Mouse (Mus musculus): ENCODE data around the gene Zcchc10.
A peak's percentile ranks its signal among the peaks of the same experiment; 100 is the strongest.
"Not testable (repeated sequence)": the region's sequence is repeated elsewhere in the genome, so short reads cannot be mapped to it uniquely, and the experiment has no call there.

Gene Zcchc10

GRCm38 (mm10) chr11:53324512-53324968, at the start of gene Zcchc10:
TSS of gene Zcchc10 (plus strand) at chr11:53324679.
- DNase-seq: peak; percentile 92

- DNase-seq: no peak
These were observed 49.1 kb upstream of the Zcchc10 start for GRCm38 (mm10) chr11:53275358-53275757.

- DNase-seq: no peak
These were observed 46.1 kb upstream of the Zcchc10 start for GRCm38 (mm10) chr11:53278411-53278810.

- no peak for DNase-seq
These were observed 38.6 kb upstream of the Zcchc10 start for GRCm38 (mm10) chr11:53285885-53286284.

GRCm38 (mm10) chr11:53290187-53290586, 34.3 kb upstream of the Zcchc10 start:
- DNase-seq: not testable (repeated sequence)

- DNase-seq: no peak
These were observed 33.6 kb upstream of the Zcchc10 start for GRCm38 (mm10) chr11:53290871-53291270.

GRCm38 (mm10) chr11:53294441-53294840, 30.0 kb upstream of the Zcchc10 start:
- DNase-seq: no peak

- DNase-seq: no peak
These were observed 27.6 kb upstream of the Zcchc10 start for GRCm38 (mm10) chr11:53296880-53297279.

- peak; percentile 47 for DNase-seq
These were observed 26.3 kb upstream of the Zcchc10 start for GRCm38 (mm10) chr11:53297947-53298860.

- DNase-seq: peak; percentile 82
These were observed 24.7 kb upstream of the Zcchc10 start for GRCm38 (mm10) chr11:53299551-53300329.

- peak; percentile 98 for DNase-seq
These were observed 23.9 kb upstream of the Zcchc10 start, which contains the start of gene Hspa4 for GRCm38 (mm10) chr11:53300330-53301166. TSS of gene Hspa4 (minus strand) at chr11:53300457.

- no peak for DNase-seq
These were observed 23.3 kb upstream of the Zcchc10 start for GRCm38 (mm10) chr11:53301167-53301515.

- no peak for DNase-seq
These were observed 20.2 kb upstream of the Zcchc10 start for GRCm38 (mm10) chr11:53304044-53304840.

- no peak for DNase-seq
These were observed 17.5 kb upstream of the Zcchc10 start for GRCm38 (mm10) chr11:53306965-53307364.

GRCm38 (mm10) chr11:53307558-53308065, 16.9 kb upstream of the Zcchc10 start:
- DNase-seq: peak; percentile 68

GRCm38 (mm10) chr11:53308251-53308864, 16.1 kb upstream of the Zcchc10 start:
- peak; percentile 45 for DNase-seq

GRCm38 (mm10) chr11:53308884-53309310, 15.6 kb upstream of the Zcchc10 start:
- DNase-seq: peak; percentile 86

- no peak for DNase-seq
These were observed 13.1 kb upstream of the Zcchc10 start for GRCm38 (mm10) chr11:53311385-53311784.

- DNase-seq: not testable (repeated sequence)
These were observed 11.7 kb upstream of the Zcchc10 start for GRCm38 (mm10) chr11:53312823-53313222.

- DNase-seq: peak; percentile 40
These were observed 9.7 kb upstream of the Zcchc10 start for GRCm38 (mm10) chr11:53314770-53315173.

- no peak for DNase-seq
These were observed 7.5 kb upstream of the Zcchc10 start for GRCm38 (mm10) chr11:53316996-53317395.
